Mouse (Mus musculus) spleen, adult 2 months (tissue): ENCODE data around the gene Mcpt8.

ENCODE experiments used
- CTCF ChIP-seq: fragments of 200-500 bp; IDR thresholded peaks from 2 replicates; pipeline ENCODE4 v1.5.1; 2011; ENCODE audit warnings: mild to moderate bottlenecking, inconsistent platforms; ENCODE audit not compliant: insufficient read depth, insufficient read length, insufficient replicate concordance; ENCODE audit errors: extremely low read depth
- POLR2A ChIP-seq: fragments of 200-500 bp; IDR thresholded peaks from 2 replicates; pipeline ENCODE4 v1.6.1; 2011; ENCODE audit warnings: low read depth, low read length, inconsistent platforms

DNA sequence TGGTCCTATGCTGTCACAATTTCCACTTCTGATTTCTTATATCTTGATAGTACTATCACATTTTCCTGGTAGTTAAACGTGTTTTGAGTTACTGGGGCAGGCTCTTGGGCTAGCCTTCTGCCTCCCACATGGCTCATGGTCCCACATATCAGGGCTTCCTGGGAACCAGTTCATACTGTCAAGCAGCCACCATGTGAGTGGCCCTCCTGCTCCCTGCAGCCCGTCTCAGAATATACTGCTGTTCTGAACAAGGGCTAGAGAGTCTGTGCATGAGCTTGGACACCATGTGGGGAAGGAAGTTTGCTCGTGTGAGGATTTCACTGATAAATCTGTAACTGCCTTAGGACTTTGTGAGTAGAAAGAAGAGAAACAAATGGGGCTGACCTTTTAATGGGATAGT lies 1.6 kb upstream of the Mcpt8 start:
- TF ChIP-seq POLR2A (no peak), CTCF (no peak)
